Mouse (Mus musculus) heart, embryonic 11.5 days (tissue): Measurements from ENCODE around the gene Pgam5. TPM values are rescaled to one million over a fixed set of nuclear protein-coding genes. Genes with fewer than 3 reads are reported as not detected.

Experiments
- ATAC-seq: fragments of 200-750 bp; cut with Nextera tagmentation; replicated peaks from 2 replicates; pipeline ENCODE4 v1.8.0; 2017; ENCODE audit warnings: moderate library complexity; ENCODE audit not compliant: insufficient number of reproducible peaks, low FRiP score, low TSS enrichment
- H3K27ac ChIP-seq: fragments of 300-500 bp; sonication (generic); 2 replicates; pipeline ENCODE4 v1.5.1; 2014; ENCODE audit warnings: mild to moderate bottlenecking, low read depth, low read length
- H3K27me3 ChIP-seq: fragments of 300-500 bp; sonication (generic); 2 replicates; pipeline ENCODE4 v1.6.1; 2014; ENCODE audit warnings: mild to moderate bottlenecking, low read length, mixed read lengths; ENCODE audit not compliant: control insufficient read depth, insufficient read depth
- H3K36me3 ChIP-seq: fragments of 300-500 bp; sonication (generic); 2 replicates; pipeline ENCODE4 v1.6.1; 2014; ENCODE audit warnings: mild to moderate bottlenecking, low read length, moderate library complexity, mixed read lengths; ENCODE audit not compliant: control insufficient read depth, insufficient read depth
- H3K4me1 ChIP-seq: fragments of 300-500 bp; sonication (generic); 2 replicates; pipeline ENCODE4 v1.6.1; 2014; ENCODE audit warnings: low read length; ENCODE audit not compliant: control insufficient read depth, insufficient read depth
- H3K4me2 ChIP-seq: fragments of 300-500 bp; sonication (generic); 2 replicates; pipeline ENCODE4 v1.6.1; 2014; ENCODE audit warnings: mild to moderate bottlenecking, moderate library complexity
- H3K4me3 ChIP-seq: fragments of 300-500 bp; sonication (generic); 2 replicates; pipeline ENCODE4 v1.5.1; 2014; ENCODE audit warnings: low read depth, low read length
- H3K9ac ChIP-seq: fragments of 300-500 bp; sonication (generic); 2 replicates; pipeline ENCODE4 v1.6.1; 2014; ENCODE audit warnings: mild to moderate bottlenecking, low read depth, low read length, moderate library complexity
- H3K9me3 ChIP-seq: fragments of 300-500 bp; sonication (generic); replicated peaks from 2 replicates; pipeline ENCODE4 v1.6.1; 2016; ENCODE audit warnings: low read length; ENCODE audit not compliant: control insufficient read depth
- WGBS: fragments of 180-500 bp; shearing (Covaris S2); extraction: QIAGEN DNeasy Blood & Tissue Kit; methylation state at CpG from one replicate; pipeline ENCODE4 v1.1.7; 2014; ENCODE audit not compliant: insufficient replicate concordance; 5-methylcytosine and 5-hydroxymethylcytosine counted together
- polyA plus RNA-seq: library from polyadenylated mRNA; unstranded; fragments of >200 nt; fragmentation: Nextera tagmentation; extraction: Ambion mirVana; gene quantifications from 2 replicates; pipeline ENCODE4 v1.2.1, GENCODE M21; 2014

Gene Pgam5
- polyA plus RNA-seq, 1 experiment from 2014 or later: 55.4 TPM

- 84% methylated on average over 4 of the region's 4 CpGs for WGBS
- Histone ChIP-seq H3K4me1 (peaks cover 5% of the 10 kb centered on the region), H3K4me3 (no peak overlapping the region), H3K36me3 (peaks cover 24% of the 10 kb centered on the region), H3K4me2 (no peak overlapping the region), H3K9ac (no peak overlapping the region), H3K27ac (no peak overlapping the region), H3K27me3 (no peaks in the 10 kb centered on the region), H3K9me3 (no peaks in the 10 kb centered on the region)
- no peak for ATAC-seq
Measured at GRCm38 (mm10) chr5:110266941-110267340, 2.8 kb downstream of the Pgam5 start.

- H3K36me3 ChIP-seq: peaks cover 29% of the 10 kb centered on the region
- no peaks in the 10 kb centered on the region for H3K9me3 ChIP-seq
- no peaks in the 10 kb centered on the region for H3K4me1 ChIP-seq
- H3K27me3 ChIP-seq: no peaks in the 10 kb centered on the region
- no peak overlapping the region for H3K4me3 ChIP-seq
- H3K27ac ChIP-seq: no peak overlapping the region
- no peak overlapping the region for H3K9ac ChIP-seq
- no peak for ATAC-seq
- no peak overlapping the region for H3K4me2 ChIP-seq
- WGBS: 68% methylated on average over 2 of the region's 2 CpGs
Measured at GRCm38 (mm10) chr5:110244091-110244490, 25.6 kb downstream of the Pgam5 start.

GRCm38 (mm10) chr5:110232346-110232745 is 37.4 kb downstream of the Pgam5 start:
- Histone ChIP-seq H3K27me3 (no peaks in the 10 kb centered on the region), H3K4me2 (peak overlapping the region; percentile 20; the same call in 1 of the 2 replicates), H3K9ac (no peak overlapping the region), H3K4me3 (no peak overlapping the region), H3K9me3 (no peaks in the 10 kb centered on the region), H3K4me1 (peaks cover 11% of the 10 kb centered on the region; the same call in 1 of the 2 replicates), H3K27ac (no peak overlapping the region), H3K36me3 (peaks cover 8% of the 10 kb centered on the region)
- WGBS: 88% methylated on average over 6 of the region's 6 CpGs
- no peak for ATAC-seq

GRCm38 (mm10) chr5:110231638-110232037 is 38.1 kb downstream of the Pgam5 start:
- 43% methylated on average over 13 of the region's 13 CpGs for whole genome bisulfite sequencing
- H3K36me3 ChIP-seq: peaks cover 10% of the 10 kb centered on the region
- H3K4me3 ChIP-seq: peak overlapping the region; percentile 80
- ATAC-seq: no peak
- H3K27ac ChIP-seq: no peak overlapping the region
- H3K4me1 ChIP-seq: peaks cover 11% of the 10 kb centered on the region; the same call in 1 of the 2 replicates
- peak overlapping the region; percentile 74 for H3K4me2 ChIP-seq
- H3K9me3 ChIP-seq: no peaks in the 10 kb centered on the region
- H3K27me3 ChIP-seq: no peaks in the 10 kb centered on the region
- peak overlapping the region; percentile 96 for H3K9ac ChIP-seq

GRCm38 (mm10) chr5:110230780-110231461 is 38.8 kb downstream of the Pgam5 start, which contains the start of gene Ankle2:
Gene Ankle2, plus strand, starts transcription at chr5:110231004.
- Histone ChIP-seq H3K27me3 (no peaks in the 10 kb centered on the region), H3K4me3 (peak within 1 kb of the TSS; percentile 80), H3K27ac (peak within 1 kb of the TSS; percentile 92), H3K4me2 (peak within 1 kb of the TSS; percentile 74), H3K9ac (peak within 1 kb of the TSS; percentile 96), H3K36me3 (0 out of 2 replicates have a peak, but pooled peaks cover 5% of the 10 kb centered on the region), H3K9me3 (no peaks in the 10 kb centered on the region), H3K4me1 (peaks cover 11% of the 10 kb centered on the region; the same call in 1 of the 2 replicates)
- peak; percentile 93 for ATAC-seq
- WGBS: under 1% methylated on average over 72 of the region's 81 CpGs

- Histone ChIP-seq H3K27ac (peak overlapping the region; percentile 92), H3K9ac (peak overlapping the region; percentile 96), H3K4me3 (peak overlapping the region; percentile 80), H3K27me3 (no peaks in the 10 kb centered on the region), H3K36me3 (0 out of 2 replicates have a peak, but pooled peaks cover 5% of the 10 kb centered on the region), H3K4me1 (peaks cover 11% of the 10 kb centered on the region; the same call in 1 of the 2 replicates), H3K4me2 (peak overlapping the region; percentile 74), H3K9me3 (no peaks in the 10 kb centered on the region)
- WGBS: 7% methylated on average over 8 of the region's 8 CpGs
- ATAC-seq: no peak
Measured at GRCm38 (mm10) chr5:110230401-110230779, 39.3 kb downstream of the Pgam5 start.

- Histone ChIP-seq H3K4me1 (peaks cover 11% of the 10 kb centered on the region; the same call in 1 of the 2 replicates), H3K4me2 (no peak overlapping the region), H3K4me3 (no peak overlapping the region), H3K36me3 (peaks cover 9% of the 10 kb centered on the region; the same call in 1 of the 2 replicates), H3K9ac (no peak overlapping the region), H3K27ac (no peak overlapping the region), H3K27me3 (no peaks in the 10 kb centered on the region), H3K9me3 (no peaks in the 10 kb centered on the region)
- WGBS: 32% methylated on average over 1 of the region's 1 CpGs
- no peak for ATAC-seq
Measured at GRCm38 (mm10) chr5:110227336-110227883, 42.3 kb downstream of the Pgam5 start.

- Histone ChIP-seq H3K4me3 (no peak overlapping the region), H3K4me2 (no peak overlapping the region), H3K27me3 (no peaks in the 10 kb centered on the region), H3K4me1 (peaks cover 3% of the 10 kb centered on the region; the same call in 1 of the 2 replicates), H3K36me3 (peaks cover 24% of the 10 kb centered on the region), H3K9me3 (no peaks in the 10 kb centered on the region), H3K9ac (no peak overlapping the region), H3K27ac (no peak overlapping the region)
- no peak for ATAC-seq
- 84% methylated on average over 3 of the region's 3 CpGs for WGBS
Measured at GRCm38 (mm10) chr5:110225056-110225455, 44.7 kb downstream of the Pgam5 start.
